19 mouse cellular contexts compared by ENCODE assay signal in genomic region chr8:36376579-36377350, GRCm38 (mm10).
DNase-seq lines count a peak whose midpoint lies in the region; ATAC-seq and TF ChIP-seq lines count a peak whose summit lies in the region.
"Had no signal": no experiment of that assay in that cellular context is flagged by ENCODE, and none has a peak within 500 bp of the region (broad histone marks: within the 10 kb centered on the region; RNA-seq: fewer than 3 reads in every experiment).

No protein-coding gene starts in this region.

- no peaks in the 10 kb centered on the region for H3K9me3 ChIP-seq in forebrain, embryonic 14.5 days (replicated peaks; ENCODE audit: control insufficient read depth, low read length)
- H3K9me3 ChIP-seq in forebrain, embryonic 15.5 days = no peaks in the 10 kb centered on the region
- H3K9me3 ChIP-seq in kidney, postnatal 0 days (replicated peaks; ENCODE audit: low read length) = no peaks in the 10 kb centered on the region
- H3K9me3 ChIP-seq: lung, embryonic 15.5 days; midbrain, embryonic 10.5 days had no signal

- H3K4me2 ChIP-seq in forebrain, embryonic 14.5 days (ENCODE audit: low read length) = no peak overlapping the region
- no peak overlapping the region for H3K4me2 ChIP-seq in forebrain, embryonic 15.5 days (replicated peaks)
- H3K4me2 ChIP-seq in kidney, postnatal 0 days (ENCODE audit: low read length) = no peak overlapping the region
- H3K4me2 ChIP-seq: lung, embryonic 15.5 days had no signal

- no peaks in the 10 kb centered on the region for H3K36me3 ChIP-seq in forebrain, embryonic 14.5 days (ENCODE audit: control insufficient read depth, insufficient read depth, low read length)
- H3K36me3 ChIP-seq in forebrain, embryonic 15.5 days = no peaks in the 10 kb centered on the region
- no peaks in the 10 kb centered on the region for H3K36me3 ChIP-seq in kidney, postnatal 0 days (ENCODE audit: insufficient read depth, low read length)
- no peaks in the 10 kb centered on the region for H3K36me3 ChIP-seq in kidney, adult 2 months (ENCODE audit: control insufficient read depth, insufficient read depth, low read length)
- H3K36me3 ChIP-seq: lung, embryonic 15.5 days; midbrain, embryonic 10.5 days had no signal

- no peak overlapping the region for H3K4me3 ChIP-seq in forebrain, embryonic 14.5 days (ENCODE audit: low read depth, low read length)
- no peak overlapping the region for H3K4me3 ChIP-seq in forebrain, embryonic 15.5 days
- H3K4me3 ChIP-seq in kidney, postnatal 0 days (replicated peaks; ENCODE audit: low read depth, low read length) = no peak overlapping the region
- no peak overlapping the region for H3K4me3 ChIP-seq in kidney, adult 2 months (ENCODE audit: insufficient read depth, low read depth, low read length)
- H3K4me3 ChIP-seq: lung, embryonic 15.5 days; midbrain, embryonic 10.5 days; myocyte had no signal

- H3K27me3 ChIP-seq in forebrain, embryonic 14.5 days (replicated peaks; ENCODE audit: control insufficient read depth, insufficient read depth, low read length) = no peaks in the 10 kb centered on the region
- H3K27me3 ChIP-seq in forebrain, embryonic 15.5 days = no peaks in the 10 kb centered on the region
- no peaks in the 10 kb centered on the region for H3K27me3 ChIP-seq in kidney, postnatal 0 days (ENCODE audit: insufficient read depth, low read length)
- H3K27me3 ChIP-seq in kidney, adult 2 months (replicated peaks; ENCODE audit: control insufficient read depth, insufficient read depth, low read length) = no peaks in the 10 kb centered on the region
- H3K27me3 ChIP-seq: lung, embryonic 15.5 days had no signal

- H3K27ac ChIP-seq in forebrain, embryonic 14.5 days (ENCODE audit: low read depth, low read length) = no peak overlapping the region
- no peak overlapping the region for H3K27ac ChIP-seq in forebrain, embryonic 15.5 days (replicated peaks)
- no peak overlapping the region for H3K27ac ChIP-seq in kidney, postnatal 0 days
- no peak overlapping the region for H3K27ac ChIP-seq in kidney, adult 2 months (ENCODE audit: insufficient read depth, low read depth, low read length)
- H3K27ac ChIP-seq: lung, embryonic 15.5 days; midbrain, embryonic 10.5 days had no signal

- 68% methylated on average over 5 of the region's 5 CpGs for WGBS in forebrain, embryonic 14.5 days
- 67% methylated on average over 5 of the region's 5 CpGs for WGBS in forebrain, embryonic 15.5 days
- 67% methylated on average over 5 of the region's 5 CpGs for WGBS in kidney, postnatal 0 days
- 76% methylated on average over 5 of the region's 5 CpGs for WGBS in kidney, adult 2 months

- no peak for TF ChIP-seq POLR2A in kidney, adult 2 months (IDR thresholded peaks at IDR 0.05; ENCODE audit: low read depth, low read length)

- no peaks in the 10 kb centered on the region for H3K4me1 ChIP-seq in forebrain, embryonic 14.5 days (ENCODE audit: control insufficient read depth, insufficient read depth, low read length)
- H3K4me1 ChIP-seq in forebrain, embryonic 15.5 days = no peaks in the 10 kb centered on the region
- no peaks in the 10 kb centered on the region for H3K4me1 ChIP-seq in kidney, postnatal 0 days (replicated peaks; ENCODE audit: insufficient read depth, low read length)
- H3K4me1 ChIP-seq in kidney, adult 2 months (ENCODE audit: control insufficient read depth, insufficient read depth, low read length) = no peaks in the 10 kb centered on the region

- H3K9ac ChIP-seq in forebrain, embryonic 14.5 days (ENCODE audit: low read length) = no peak overlapping the region
- no peak overlapping the region for H3K9ac ChIP-seq in forebrain, embryonic 15.5 days (replicated peaks)
- H3K9ac ChIP-seq in kidney, postnatal 0 days (ENCODE audit: low read depth, low read length) = no peak overlapping the region
- H3K9ac ChIP-seq: forebrain, postnatal 0 days; lung, embryonic 15.5 days had no signal

- no peak for TF ChIP-seq CTCF in kidney, postnatal 0 days (IDR thresholded peaks at IDR 0.05; ENCODE audit: low read depth)
- no peak for TF ChIP-seq CTCF in kidney, adult 2 months (conservative IDR thresholded peaks at IDR 0.05; ENCODE audit: insufficient read depth, insufficient read length, low read depth, low read length)

- no peak for ATAC-seq in forebrain, embryonic 14.5 days
- no peak for ATAC-seq in forebrain, embryonic 15.5 days (replicated peaks)
- no peak for ATAC-seq in kidney, postnatal 0 days (replicated peaks; ENCODE audit: low FRiP score, low read depth)
- ATAC-seq: forebrain, postnatal 0 days; inflammation-experienced regulatory T-cells, adult 6 months had no signal

- DNase-seq in forebrain, embryonic 14.5 days (ENCODE audit: low spot score) = peak; percentile 37
- peak; percentile 51 for DNase-seq in kidney, postnatal 0 days (ENCODE audit: low spot score)
- DNase-seq in kidney, adult 2 months = no peak
- DNase-seq in embryo, embryonic 10.5 days (ENCODE audit: low spot score) = peak; percentile 49
- DNase-seq in retina, postnatal 7 days (ENCODE audit: low read depth, low spot score) = peak; percentile 14
- no peak for DNase-seq in cerebellum, postnatal 10 days
- DNase-seq in lung, postnatal 36 days = no peak
- DNase-seq: adrenal gland, postnatal 36 days; cerebellum, postnatal 25 days; forebrain, postnatal 0 days; gastrocnemius, postnatal 14 days; heart, postnatal 14 days; right cerebral cortex, postnatal 4 days; thymus, postnatal 4 days had no signal

Comparison
In these comparisons a context has a peak if more than half of its experiments do, and no peak if none do; other contexts are left out.
1. DNase-seq: peak in forebrain, embryonic 14.5 days (single experiment), kidney, postnatal 0 days (single experiment), embryo, embryonic 10.5 days (single experiment) and retina, postnatal 7 days (single experiment); none in kidney, adult 2 months (single experiment), cerebellum, postnatal 10 days (0 of 2) and lung, postnatal 36 days (single experiment).